Mouse (Mus musculus): ENCODE results near the gene Nosip.

DNA sequence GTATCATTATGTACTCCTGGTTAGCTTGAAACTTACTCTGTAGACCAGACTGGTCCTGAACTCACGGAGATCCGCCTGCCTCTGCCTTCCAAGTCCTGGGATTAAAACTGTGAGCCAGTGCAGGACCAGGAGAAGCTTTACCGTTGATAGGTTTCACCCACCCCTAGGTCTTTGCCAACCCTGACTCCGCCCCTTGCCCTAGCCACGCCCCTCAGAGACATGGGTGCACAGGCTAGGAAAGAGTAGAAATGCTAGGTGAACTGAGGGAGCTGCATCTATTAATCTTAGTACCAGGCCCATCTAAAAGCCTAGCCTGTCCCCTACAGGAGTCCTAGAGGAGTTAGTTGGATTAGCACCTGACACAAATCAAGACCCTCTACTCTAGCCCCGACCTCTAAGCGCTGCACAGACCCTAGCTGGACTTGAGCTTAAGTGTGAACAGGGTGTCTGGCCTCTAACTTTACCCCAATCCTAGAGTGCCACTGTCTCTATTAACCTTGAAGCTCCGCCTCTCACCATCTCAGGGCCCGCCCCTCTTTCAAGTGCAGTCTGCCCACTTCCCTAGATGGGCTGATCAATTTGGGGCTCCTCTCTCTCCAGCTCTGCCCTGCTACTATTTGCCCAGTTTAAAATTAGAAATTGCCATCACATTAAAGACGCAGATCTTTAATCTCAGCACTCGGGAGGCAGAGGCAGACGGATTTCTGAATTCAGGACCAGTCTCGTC lies 28.2 kb downstream of the Nosip start:
- TF ChIP-seq CTCF (IDR thresholded peaks at IDR 0.05; ENCODE audit: low read depth, low read length) (no peak), POLR2A (IDR thresholded peaks at IDR 0.05; ENCODE audit: extremely low read depth, insufficient read depth, low read length) (no peak)
